Mouse (Mus musculus) heart, postnatal 0 days (tissue): ENCODE results near the gene Ano9.

Experiments
- CTCF ChIP-seq: IDR thresholded peaks from 2 replicates; pipeline ENCODE4 v1.5.1; 2016; ENCODE audit warnings: antibody characterized with exemption, control low read depth, low read depth
- EP300 ChIP-seq: IDR thresholded peaks from 2 replicates; pipeline ENCODE4 v1.6.1; 2016; ENCODE audit warnings: antibody characterized with exemption, low read depth

DNA sequence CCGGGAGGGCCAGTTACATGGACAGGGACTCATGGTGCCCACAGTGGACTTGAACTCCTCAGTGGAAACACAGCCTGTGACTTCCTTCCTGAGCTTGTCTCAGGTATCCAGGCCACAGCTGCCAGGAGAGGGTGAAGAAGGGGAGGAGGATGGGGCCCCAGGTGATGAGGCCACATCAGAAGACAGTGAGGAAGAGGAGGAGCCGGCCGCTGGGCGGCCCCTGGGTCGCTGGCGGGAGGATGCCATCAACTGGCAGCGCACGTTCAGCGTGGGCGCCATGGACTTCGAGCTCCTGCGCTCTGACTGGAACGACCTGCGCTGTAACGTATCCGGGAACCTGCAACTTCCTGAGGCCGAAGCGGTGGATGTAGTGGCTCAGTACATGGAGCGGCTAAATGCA, 49.3 kb downstream of the Ano9 start:
- TF ChIP-seq CTCF (no peak), EP300 (no peak)
